Mouse (Mus musculus) C2C12 (cell line): ENCODE measurements around the gene A630095N17Rik. TPM values are rescaled to one million over a fixed set of nuclear protein-coding genes. Genes with fewer than 3 reads are reported as not detected.

Experiments used
- H3K27me3 ChIP-seq: one replicate; pipeline ENCODE4 v1.6.1; 2011; ENCODE audit not compliant: control insufficient read depth, insufficient read depth, insufficient read length
- H3K36me3 ChIP-seq: one replicate; pipeline ENCODE4 v1.6.1; 2011; ENCODE audit not compliant: control insufficient read depth, insufficient read depth
- H3K4me3 ChIP-seq: one replicate; pipeline ENCODE4 v1.5.1; 2011; ENCODE audit warnings: mild to moderate bottlenecking, control low read depth; ENCODE audit not compliant: poor library complexity, insufficient read depth, severe bottlenecking
- H3K79me2 ChIP-seq: one replicate; pipeline ENCODE4 v1.6.1; 2011; ENCODE audit not compliant: control insufficient read depth, insufficient read depth
- H3K79me3 ChIP-seq: one replicate; pipeline ENCODE4 v1.6.1; 2011; ENCODE audit warnings: low read depth, control low read depth
- H3ac ChIP-seq: one replicate; pipeline ENCODE3; 2011; ENCODE audit warnings: low read depth; ENCODE audit not compliant: control insufficient read depth, insufficient read length
- CEBPB ChIP-seq: IDR thresholded peaks from one replicate; pipeline ENCODE4 v1.6.1; 2011; ENCODE audit warnings: low read depth, mild to moderate bottlenecking, control low read depth, moderate library complexity
- CTCF ChIP-seq: IDR thresholded peaks from one replicate; pipeline ENCODE4 v1.5.1; 2011; ENCODE audit not compliant: control insufficient read depth, insufficient read depth, insufficient read length
- FOSL1 ChIP-seq: IDR thresholded peaks from one replicate; pipeline ENCODE4 v1.8.0; 2011; ENCODE audit warnings: mild to moderate bottlenecking, low read length; ENCODE audit not compliant: poor library complexity, insufficient read depth, severe bottlenecking
- MAX ChIP-seq: IDR thresholded peaks from one replicate; pipeline ENCODE4 v1.6.1; 2011; ENCODE audit warnings: mild to moderate bottlenecking, control low read depth
- MYOD1 ChIP-seq: IDR thresholded peaks from one replicate; pipeline ENCODE4 v1.6.1; 2011; ENCODE audit warnings: low read depth; ENCODE audit not compliant: control insufficient read depth, insufficient read length
- MYOG ChIP-seq: IDR thresholded peaks from one replicate; pipeline ENCODE4 v1.6.1; 2011; ENCODE audit not compliant: control insufficient read depth, insufficient read length; ENCODE audit errors: extremely low read depth
- USF1 ChIP-seq: IDR thresholded peaks from one replicate; pipeline ENCODE4 v1.6.1; 2011; ENCODE audit warnings: low read depth, mild to moderate bottlenecking, control low read depth, moderate library complexity
- polyA plus RNA-seq: library from polyadenylated mRNA; unstranded; fragments of >200 nt; fragmentation: generic; extraction: Trizol; gene quantifications from one replicate; pipeline ENCODE4 v1.2.1, GENCODE M21; 2012; ENCODE audit warnings: missing spikeins

Gene A630095N17Rik
- polyA plus RNA-seq, 1 experiment, result not detected

GRCm38 (mm10) chr1:75191622-75192402, 40.1 kb downstream of the A630095N17Rik start, which contains the start of the genes Ankzf1 and Atg9a:
Ankzf1 (plus strand) TSS chr1:75192151.
Atg9a (minus strand) TSS chr1:75192196.
- peaks cover 8% of the 10 kb centered on the region for H3K79me2 ChIP-seq
- TF ChIP-seq CTCF (no peak), CEBPB (no peak), FOSL1 (no peak), MAX (no peak), MYOG (no peak), USF1 (no peak), MYOD1 (no peak)
- no peaks in the 10 kb centered on the region for H3K36me3 ChIP-seq
- peak within 1 kb of the TSS; percentile 81 for H3ac ChIP-seq
- H3K79me3 ChIP-seq, result peaks cover 3% of the 10 kb centered on the region
- no peaks in the 10 kb centered on the region for H3K27me3 ChIP-seq
- H3K4me3 ChIP-seq, result peak within 1 kb of the TSS; percentile 75

GRCm38 (mm10) chr1:75191258-75191621, 40.7 kb downstream of the A630095N17Rik start:
- no peak for TF ChIP-seq MAX
- TF ChIP-seq CEBPB, result no peak
- no peak for TF ChIP-seq CTCF
- no peak for TF ChIP-seq MYOD1
- no peak for TF ChIP-seq MYOG
- no peak for TF ChIP-seq USF1
- TF ChIP-seq FOSL1, result no peak
- peak overlapping the region; percentile 81 for H3ac ChIP-seq
- H3K27me3 ChIP-seq, result no peaks in the 10 kb centered on the region
- peak overlapping the region; percentile 75 for H3K4me3 ChIP-seq
- H3K79me2 ChIP-seq, result peaks cover 8% of the 10 kb centered on the region
- peaks cover 3% of the 10 kb centered on the region for H3K79me3 ChIP-seq
- H3K36me3 ChIP-seq, result peaks cover 3% of the 10 kb centered on the region

GRCm38 (mm10) chr1:75190577-75190976, 41.3 kb downstream of the A630095N17Rik start:
- Histone ChIP-seq H3ac (no peak overlapping the region), H3K79me3 (peaks cover 3% of the 10 kb centered on the region), H3K27me3 (no peaks in the 10 kb centered on the region), H3K36me3 (peaks cover 6% of the 10 kb centered on the region), H3K4me3 (no peak overlapping the region), H3K79me2 (peaks cover 8% of the 10 kb centered on the region)
- no peak for TF ChIP-seq USF1
- no peak for TF ChIP-seq CTCF
- no peak for TF ChIP-seq MYOD1
- TF ChIP-seq MYOG, result no peak
- TF ChIP-seq CEBPB, result no peak
- TF ChIP-seq FOSL1, result no peak

GRCm38 (mm10) chr1:75187914-75188483, 43.9 kb downstream of the A630095N17Rik start:
- Histone ChIP-seq H3K79me2 (peaks cover 8% of the 10 kb centered on the region), H3K79me3 (peaks cover 3% of the 10 kb centered on the region), H3K27me3 (no peaks in the 10 kb centered on the region), H3K36me3 (peaks cover 6% of the 10 kb centered on the region), H3K4me3 (no peak overlapping the region), H3ac (no peak overlapping the region)
- TF ChIP-seq MYOD1 (no peak), CTCF (no peak), MYOG (no peak), USF1 (no peak), FOSL1 (no peak), MAX (no peak), CEBPB (no peak)

DNA sequence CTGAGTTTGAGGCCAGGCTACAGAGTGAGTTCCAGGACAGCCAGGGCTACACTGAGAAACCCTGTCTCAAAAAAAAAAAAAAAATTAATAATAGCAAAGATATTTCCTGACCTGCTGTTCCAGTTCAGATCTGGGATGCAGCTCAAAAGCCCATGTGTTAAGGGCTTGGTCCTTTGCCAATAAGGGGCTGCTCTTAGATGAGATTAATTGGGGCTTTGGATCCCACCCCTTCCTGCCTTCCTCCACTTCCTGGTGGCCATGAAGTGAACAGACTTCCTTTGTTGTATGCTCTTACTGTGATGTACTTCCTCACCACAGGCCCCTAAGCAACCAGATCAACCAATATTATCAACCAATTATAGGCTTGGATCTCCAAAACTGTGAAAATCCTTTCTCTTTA, 44.8 kb downstream of the A630095N17Rik start:
- no peak for TF ChIP-seq CTCF
- no peaks in the 10 kb centered on the region for H3K27me3 ChIP-seq
- peaks cover 6% of the 10 kb centered on the region for H3K36me3 ChIP-seq
- H3K4me3 ChIP-seq, result no peak overlapping the region
- H3K79me2 ChIP-seq, result peaks cover 8% of the 10 kb centered on the region
- H3ac ChIP-seq, result no peak overlapping the region
- H3K79me3 ChIP-seq, result peaks cover 3% of the 10 kb centered on the region

- H3K4me3 ChIP-seq, result no peak overlapping the region
- H3K27me3 ChIP-seq, result no peaks in the 10 kb centered on the region
- H3K36me3 ChIP-seq, result peaks cover 11% of the 10 kb centered on the region
- no peaks in the 10 kb centered on the region for H3K79me3 ChIP-seq
- H3ac ChIP-seq, result no peak overlapping the region
- peaks cover 2% of the 10 kb centered on the region for H3K79me2 ChIP-seq
- TF ChIP-seq USF1 (no peak), MYOG (no peak), FOSL1 (no peak), MAX (no peak), MYOD1 (no peak), CTCF (no peak), CEBPB (no peak)
Observed at GRCm38 (mm10) chr1:75185495-75185894, 46.4 kb downstream of the A630095N17Rik start.
